Mouse (Mus musculus) neural tube, embryonic 12.5 days (tissue): ENCODE data around the gene Gsg1l2. TPM values are rescaled to one million over a fixed set of nuclear protein-coding genes. Genes with fewer than 3 reads are reported as not detected.

Experiments used
- ATAC-seq: fragments of 200-750 bp; cut with Nextera tagmentation; 2 replicates; pipeline ENCODE4 v1.8.0; 2017; ENCODE audit warnings: low read depth, mild to moderate bottlenecking, moderate TSS enrichment, moderate library complexity; ENCODE audit not compliant: low FRiP score
- H3K27ac ChIP-seq: fragments of 300-500 bp; sonication (generic); 2 replicates; pipeline ENCODE4 v1.5.1; 2016
- H3K27me3 ChIP-seq: fragments of 300-500 bp; sonication (generic); replicated peaks from 2 replicates; pipeline ENCODE4 v1.6.1; 2016; ENCODE audit warnings: mild to moderate bottlenecking
- H3K36me3 ChIP-seq: fragments of 300-500 bp; sonication (generic); 2 replicates; pipeline ENCODE4 v1.6.1; 2016; ENCODE audit warnings: mild to moderate bottlenecking
- H3K4me1 ChIP-seq: fragments of 300-500 bp; sonication (generic); 2 replicates; pipeline ENCODE4 v1.6.1; 2016
- H3K4me2 ChIP-seq: fragments of 300-500 bp; sonication (generic); replicated peaks from 2 replicates; pipeline ENCODE4 v1.6.1; 2016; ENCODE audit warnings: mild to moderate bottlenecking
- H3K4me3 ChIP-seq: fragments of 300-500 bp; sonication (generic); 2 replicates; pipeline ENCODE4 v1.5.1; 2016
- H3K9ac ChIP-seq: fragments of 300-500 bp; sonication (generic); 2 replicates; pipeline ENCODE4 v1.6.1; 2016; ENCODE audit warnings: mild to moderate bottlenecking
- H3K9me3 ChIP-seq: fragments of 300-500 bp; sonication (generic); 2 replicates; pipeline ENCODE4 v1.6.1; 2016; ENCODE audit warnings: mild to moderate bottlenecking
- WGBS: fragments of 180-500 bp; shearing (Covaris S2); methylation state at CpG from one replicate; pipeline ENCODE4 v1.1.7; 2016; 5-methylcytosine and 5-hydroxymethylcytosine counted together
- polyA plus RNA-seq: library from polyadenylated mRNA; unstranded; fragments of >200 nt; fragmentation: Nextera tagmentation; extraction: Ambion mirVana; gene quantifications from 2 replicates; pipeline ENCODE4 v1.2.1, GENCODE M21; 2016

The Gsg1l2 gene
- polyA plus RNA-seq, 1 experiment from 2014 or later: not detected

DNA sequence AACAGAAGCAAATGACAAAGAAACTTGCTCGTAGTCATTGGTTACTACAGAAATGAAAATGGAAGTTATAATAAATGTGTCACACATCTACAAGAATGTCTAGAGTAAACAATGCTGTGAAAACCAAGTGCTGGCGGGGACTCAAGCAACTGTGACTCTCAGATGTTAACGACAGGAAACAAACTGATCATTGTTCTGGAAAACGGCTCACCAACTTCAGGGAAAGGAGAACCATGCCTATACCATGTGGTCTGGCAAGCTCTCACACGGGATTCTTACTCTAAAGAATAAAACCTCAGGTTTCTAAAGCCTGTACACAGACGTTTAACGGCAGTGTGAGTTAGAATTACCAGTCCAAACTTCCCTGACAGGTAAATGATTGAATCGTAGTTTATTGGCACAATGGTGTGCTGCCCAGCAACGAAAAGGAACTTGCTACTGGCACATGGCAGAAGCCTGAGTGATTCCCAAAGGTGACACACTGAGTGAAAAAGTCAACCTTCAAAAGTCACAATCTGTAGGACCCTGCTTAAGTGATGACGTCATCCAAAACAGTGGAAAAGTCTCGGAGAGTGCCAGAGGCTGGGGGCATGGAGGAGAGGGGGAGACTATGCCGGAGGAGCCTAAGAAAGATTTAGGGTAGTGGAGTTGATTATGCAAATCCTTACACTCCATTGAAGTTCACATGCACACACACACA is 54.1 kb downstream of the Gsg1l2 start:
- no peaks in the 10 kb centered on the region for H3K27me3 ChIP-seq
- H3K9ac ChIP-seq: no peak overlapping the region
- no peaks in the 10 kb centered on the region for H3K36me3 ChIP-seq
- H3K4me2 ChIP-seq: no peak overlapping the region
- H3K4me3 ChIP-seq: no peak overlapping the region
- no peaks in the 10 kb centered on the region for H3K4me1 ChIP-seq
- 57% methylated on average over 12 of the region's 12 CpGs for WGBS
- ATAC-seq: no peak
- H3K27ac ChIP-seq: no peak overlapping the region
- H3K9me3 ChIP-seq: no peaks in the 10 kb centered on the region

GRCm38 (mm10) chr11:67829530-67829929 is 55.1 kb downstream of the Gsg1l2 start:
- Histone ChIP-seq H3K4me2 (no peak overlapping the region), H3K27me3 (no peaks in the 10 kb centered on the region)
- WGBS: 83% methylated on average over 6 of the region's 6 CpGs

GRCm38 (mm10) chr11:67831820-67832219 is 57.4 kb downstream of the Gsg1l2 start:
- no peak overlapping the region for H3K4me3 ChIP-seq
- ATAC-seq: no peak
- 82% methylated on average over 5 of the region's 5 CpGs for WGBS

More at GRCm38 (mm10) chr11:67829530-67829929, 55.1 kb downstream of the Gsg1l2 start:
- H3K27ac ChIP-seq: no peak overlapping the region
- no peaks in the 10 kb centered on the region for H3K4me1 ChIP-seq
- no peak overlapping the region for H3K4me3 ChIP-seq
- no peak overlapping the region for H3K9ac ChIP-seq
- H3K36me3 ChIP-seq: no peaks in the 10 kb centered on the region
- ATAC-seq: no peak
- H3K9me3 ChIP-seq: no peaks in the 10 kb centered on the region

DNA sequence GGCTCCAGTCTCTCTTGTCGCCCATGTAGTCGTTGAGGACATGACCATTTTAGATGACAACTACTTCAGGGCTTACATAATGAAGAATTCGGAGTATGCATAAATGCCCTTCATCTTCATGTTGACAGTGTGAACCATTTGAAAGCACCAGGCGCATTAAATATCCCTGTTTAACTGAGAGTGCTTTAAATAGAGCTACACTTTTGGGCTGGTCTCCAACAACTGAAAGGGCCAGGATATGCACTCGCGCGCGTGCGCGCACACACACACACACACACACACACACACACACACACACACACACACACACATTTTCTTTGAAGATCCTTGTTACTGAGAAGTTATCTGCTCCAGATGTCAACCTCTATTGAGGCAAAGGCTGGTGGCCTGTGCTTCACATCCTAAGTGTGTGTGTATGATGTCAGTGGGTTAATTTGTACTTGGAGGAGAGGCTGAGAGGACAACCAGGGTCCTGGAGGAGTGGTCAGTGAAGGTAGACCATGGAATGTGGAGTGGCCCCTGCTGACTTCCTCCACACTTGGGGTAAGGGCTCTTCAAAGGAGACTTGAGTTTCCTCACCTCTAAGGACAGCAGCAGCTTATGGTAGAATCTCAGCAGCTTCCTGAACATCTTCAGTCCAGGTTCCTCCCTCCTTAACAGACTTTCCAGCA is 61.1 kb downstream of the Gsg1l2 start:
- no peaks in the 10 kb centered on the region for H3K4me1 ChIP-seq
- no peak overlapping the region for H3K4me2 ChIP-seq
- no peaks in the 10 kb centered on the region for H3K36me3 ChIP-seq
- no peaks in the 10 kb centered on the region for H3K9me3 ChIP-seq
- no peak overlapping the region for H3K27ac ChIP-seq
- no peak overlapping the region for H3K9ac ChIP-seq
- ATAC-seq: no peak
- WGBS: 95% methylated on average over 10 of the region's 10 CpGs
- H3K4me3 ChIP-seq: no peak overlapping the region
- H3K27me3 ChIP-seq: no peaks in the 10 kb centered on the region

More at GRCm38 (mm10) chr11:67831820-67832219, 57.4 kb downstream of the Gsg1l2 start:
- no peak overlapping the region for H3K9ac ChIP-seq
- H3K36me3 ChIP-seq: no peaks in the 10 kb centered on the region
- no peak overlapping the region for H3K4me2 ChIP-seq
- no peak overlapping the region for H3K27ac ChIP-seq
- no peaks in the 10 kb centered on the region for H3K9me3 ChIP-seq
- H3K27me3 ChIP-seq: no peaks in the 10 kb centered on the region
- no peaks in the 10 kb centered on the region for H3K4me1 ChIP-seq

Other genes starting within 250 kb of the Gsg1l2 start
- not detected in 2 replicates for gene Rcvrn, start 79.3 kb upstream of the Gsg1l2 start, polyA plus RNA-seq
- gene Glp2r, start 3.5 kb upstream of the Gsg1l2 start, polyA plus RNA-seq: 0.04 TPM in 1 of 2 replicates, not detected in the other
- gene Dhrs7c, start 23.6 kb downstream of the Gsg1l2 start, polyA plus RNA-seq: 0.34 and 0.75 TPM in 2 replicates
- gene Usp43, start 147.5 kb downstream of the Gsg1l2 start, polyA plus RNA-seq: 0.72 and 0.91 TPM in 2 replicates
- 0.81 and 0.86 TPM in 2 replicates for gene Cfap52, start 191.0 kb downstream of the Gsg1l2 start, polyA plus RNA-seq
- gene Stx8, start 191.6 kb downstream of the Gsg1l2 start, polyA plus RNA-seq: 68.0 and 69.0 TPM in 2 replicates